Mouse (Mus musculus): ENCODE measurements around the gene Il17c. TPM values are rescaled to one million over a fixed set of nuclear protein-coding genes. Genes with fewer than 3 reads are reported as not detected.

Gene Il17c
- not detected in 2 replicates for polyA plus RNA-seq (2016; fragmentation: Nextera tagmentation; extraction: Ambion mirVana)

GRCm38 (mm10) chr8:122421376-122422070 lies at the start of gene Il17c:
Il17c (plus strand) TSS chr8:122422020.
- 78% methylated on average over 14 of the region's 14 CpGs for WGBS
- Histone ChIP-seq H3K9me3 (replicated peaks) (no peaks in the 10 kb centered on the region), H3K36me3 (peaks cover 39% of the 10 kb centered on the region), H3K4me2 (no peak within 1 kb of the TSS), H3K4me3 (no peak within 1 kb of the TSS), H3K4me1 (replicated peaks) (peaks cover 11% of the 10 kb centered on the region), H3K9ac (no peak within 1 kb of the TSS), H3K27me3 (replicated peaks) (no peaks in the 10 kb centered on the region), H3K27ac (ENCODE audit: poor library complexity, severe bottlenecking) (no peak within 1 kb of the TSS)
- no peak for ATAC-seq (ENCODE audit: insufficient number of reproducible peaks, low FRiP score)

- peak overlapping the region; percentile 89; the same call in 1 of the 2 replicates for H3K4me2 ChIP-seq
- peaks cover 16% of the 10 kb centered on the region for H3K36me3 ChIP-seq
- peak overlapping the region; percentile 70; the same call in 1 of the 2 replicates for H3K4me3 ChIP-seq
- no peak overlapping the region for H3K9ac ChIP-seq
- 84% methylated on average over 7 of the region's 7 CpGs for WGBS
- H3K4me1 ChIP-seq (replicated peaks): peaks cover 29% of the 10 kb centered on the region
- no peak for ATAC-seq (ENCODE audit: insufficient number of reproducible peaks, low FRiP score)
- no peak overlapping the region for H3K27ac ChIP-seq (ENCODE audit: poor library complexity, severe bottlenecking)
- no peaks in the 10 kb centered on the region for H3K9me3 ChIP-seq (replicated peaks)
- no peaks in the 10 kb centered on the region for H3K27me3 ChIP-seq (replicated peaks)
Measured at GRCm38 (mm10) chr8:122375320-122375719, 46.5 kb upstream of the Il17c start.

- peak overlapping the region; percentile 89 for H3K4me2 ChIP-seq
- peaks cover 18% of the 10 kb centered on the region for H3K36me3 ChIP-seq
- peak overlapping the region; percentile 70 for H3K4me3 ChIP-seq
- no peaks in the 10 kb centered on the region for H3K9me3 ChIP-seq (replicated peaks)
- H3K27ac ChIP-seq (ENCODE audit: poor library complexity, severe bottlenecking): 0 out of 2 replicates have a peak overlapping the region, but pooled peaks have one; percentile 34
- H3K27me3 ChIP-seq (replicated peaks): no peaks in the 10 kb centered on the region
- WGBS: 21% methylated on average over 13 of the region's 13 CpGs
- peaks cover 26% of the 10 kb centered on the region for H3K4me1 ChIP-seq (replicated peaks)
- 0 out of 2 replicates have a peak, but pooled peaks have one; percentile 0 for ATAC-seq (ENCODE audit: insufficient number of reproducible peaks, low FRiP score)
- peak overlapping the region; percentile 53 for H3K9ac ChIP-seq
Measured at GRCm38 (mm10) chr8:122375751-122376364, 46.0 kb upstream of the Il17c start.

- 2% methylated on average over 104 of the region's 107 CpGs for WGBS
Measured at GRCm38 (mm10) chr8:122376365-122377231, 45.2 kb upstream of the Il17c start, which contains the start of gene Zc3h18. Zc3h18 (plus strand) TSS chr8:122376609.

GRCm38 (mm10) chr8:122383039-122383438 lies 38.8 kb upstream of the Il17c start:
- H3K4me2 ChIP-seq: no peak overlapping the region
- ATAC-seq (ENCODE audit: insufficient number of reproducible peaks, low FRiP score): no peak
- H3K27ac ChIP-seq (ENCODE audit: poor library complexity, severe bottlenecking): no peak overlapping the region
- H3K9me3 ChIP-seq (replicated peaks): no peaks in the 10 kb centered on the region
- no peaks in the 10 kb centered on the region for H3K27me3 ChIP-seq (replicated peaks)
- H3K4me3 ChIP-seq: no peak overlapping the region
- WGBS: 75% methylated on average over 4 of the region's 4 CpGs
- H3K9ac ChIP-seq: no peak overlapping the region
- peaks cover 6% of the 10 kb centered on the region for H3K4me1 ChIP-seq (replicated peaks)
- H3K36me3 ChIP-seq: peaks cover 69% of the 10 kb centered on the region

More at GRCm38 (mm10) chr8:122376365-122377231, 45.2 kb upstream of the Il17c start, which contains the start of gene Zc3h18:
- peaks cover 19% of the 10 kb centered on the region for H3K36me3 ChIP-seq
- peak within 1 kb of the TSS; percentile 70 for H3K4me3 ChIP-seq
- H3K4me2 ChIP-seq: peak within 1 kb of the TSS; percentile 89
- H3K9ac ChIP-seq: peak within 1 kb of the TSS; percentile 92
- ATAC-seq (ENCODE audit: insufficient number of reproducible peaks, low FRiP score): peak; percentile 96
- peak within 1 kb of the TSS; percentile 90 for H3K27ac ChIP-seq (ENCODE audit: poor library complexity, severe bottlenecking)
- peaks cover 25% of the 10 kb centered on the region for H3K4me1 ChIP-seq (replicated peaks)
- H3K9me3 ChIP-seq (replicated peaks): no peaks in the 10 kb centered on the region
- H3K27me3 ChIP-seq (replicated peaks): no peaks in the 10 kb centered on the region

GRCm38 (mm10) chr8:122389357-122389756 lies 32.5 kb upstream of the Il17c start:
- Histone ChIP-seq H3K9me3 (replicated peaks) (peaks cover 9% of the 10 kb centered on the region; the same call in 1 of the 2 replicates), H3K36me3 (peaks cover 94% of the 10 kb centered on the region), H3K4me3 (no peak overlapping the region), H3K4me1 (replicated peaks) (no peaks in the 10 kb centered on the region), H3K27ac (ENCODE audit: poor library complexity, severe bottlenecking) (no peak overlapping the region), H3K9ac (no peak overlapping the region), H3K4me2 (no peak overlapping the region), H3K27me3 (replicated peaks) (no peaks in the 10 kb centered on the region)
- no peak for ATAC-seq (ENCODE audit: insufficient number of reproducible peaks, low FRiP score)
- whole genome bisulfite sequencing: 84% methylated on average over 3 of the region's 3 CpGs

- H3K4me2 ChIP-seq: no peak overlapping the region
- no peak for ATAC-seq (ENCODE audit: insufficient number of reproducible peaks, low FRiP score)
- H3K36me3 ChIP-seq: peaks cover 91% of the 10 kb centered on the region
- no peak overlapping the region for H3K27ac ChIP-seq (ENCODE audit: poor library complexity, severe bottlenecking)
- H3K27me3 ChIP-seq (replicated peaks): no peaks in the 10 kb centered on the region
- no peak overlapping the region for H3K4me3 ChIP-seq
- 86% methylated on average over 3 of the region's 3 CpGs for WGBS
- H3K9me3 ChIP-seq (replicated peaks): peaks cover 9% of the 10 kb centered on the region; the same call in 1 of the 2 replicates
- no peak overlapping the region for H3K9ac ChIP-seq
- H3K4me1 ChIP-seq (replicated peaks): no peaks in the 10 kb centered on the region
Measured at GRCm38 (mm10) chr8:122390758-122391157, 31.1 kb upstream of the Il17c start.

GRCm38 (mm10) chr8:122393717-122394116 lies 28.1 kb upstream of the Il17c start:
- Histone ChIP-seq H3K27ac (ENCODE audit: poor library complexity, severe bottlenecking) (no peak overlapping the region), H3K36me3 (peaks cover 78% of the 10 kb centered on the region), H3K4me2 (no peak overlapping the region), H3K9me3 (replicated peaks) (peaks cover 4% of the 10 kb centered on the region; the same call in 1 of the 2 replicates), H3K4me3 (no peak overlapping the region), H3K9ac (no peak overlapping the region), H3K4me1 (replicated peaks) (no peaks in the 10 kb centered on the region), H3K27me3 (replicated peaks) (no peaks in the 10 kb centered on the region)
- no peak for ATAC-seq (ENCODE audit: insufficient number of reproducible peaks, low FRiP score)

- H3K27me3 ChIP-seq (replicated peaks): no peaks in the 10 kb centered on the region
- H3K9me3 ChIP-seq (replicated peaks): no peaks in the 10 kb centered on the region
- peaks cover 80% of the 10 kb centered on the region for H3K36me3 ChIP-seq
- WGBS: 86% methylated on average over 6 of the region's 6 CpGs
- H3K4me1 ChIP-seq (replicated peaks): no peaks in the 10 kb centered on the region
- H3K9ac ChIP-seq: no peak overlapping the region
- H3K4me3 ChIP-seq: no peak overlapping the region
- no peak for ATAC-seq (ENCODE audit: insufficient number of reproducible peaks, low FRiP score)
- H3K4me2 ChIP-seq: no peak overlapping the region
- H3K27ac ChIP-seq (ENCODE audit: poor library complexity, severe bottlenecking): no peak overlapping the region
Measured at GRCm38 (mm10) chr8:122395291-122395690, 26.5 kb upstream of the Il17c start.

GRCm38 (mm10) chr8:122398186-122398585 lies 23.6 kb upstream of the Il17c start:
- ATAC-seq (ENCODE audit: insufficient number of reproducible peaks, low FRiP score): no peak
- Histone ChIP-seq H3K9me3 (replicated peaks) (no peaks in the 10 kb centered on the region), H3K27me3 (replicated peaks) (no peaks in the 10 kb centered on the region), H3K36me3 (peaks cover 83% of the 10 kb centered on the region), H3K4me2 (no peak overlapping the region), H3K27ac (ENCODE audit: poor library complexity, severe bottlenecking) (no peak overlapping the region), H3K4me3 (no peak overlapping the region), H3K4me1 (replicated peaks) (no peaks in the 10 kb centered on the region), H3K9ac (no peak overlapping the region)
- WGBS: 93% methylated on average over 9 of the region's 9 CpGs
